Mouse (Mus musculus): Measurements from ENCODE around the gene Egfl7. TPM values are rescaled to one million over a fixed set of nuclear protein-coding genes. Genes with fewer than 3 reads are reported as not detected.

Gene Egfl7
- polyA plus RNA-seq, 1 experiment: 3.6 TPM

DNA sequence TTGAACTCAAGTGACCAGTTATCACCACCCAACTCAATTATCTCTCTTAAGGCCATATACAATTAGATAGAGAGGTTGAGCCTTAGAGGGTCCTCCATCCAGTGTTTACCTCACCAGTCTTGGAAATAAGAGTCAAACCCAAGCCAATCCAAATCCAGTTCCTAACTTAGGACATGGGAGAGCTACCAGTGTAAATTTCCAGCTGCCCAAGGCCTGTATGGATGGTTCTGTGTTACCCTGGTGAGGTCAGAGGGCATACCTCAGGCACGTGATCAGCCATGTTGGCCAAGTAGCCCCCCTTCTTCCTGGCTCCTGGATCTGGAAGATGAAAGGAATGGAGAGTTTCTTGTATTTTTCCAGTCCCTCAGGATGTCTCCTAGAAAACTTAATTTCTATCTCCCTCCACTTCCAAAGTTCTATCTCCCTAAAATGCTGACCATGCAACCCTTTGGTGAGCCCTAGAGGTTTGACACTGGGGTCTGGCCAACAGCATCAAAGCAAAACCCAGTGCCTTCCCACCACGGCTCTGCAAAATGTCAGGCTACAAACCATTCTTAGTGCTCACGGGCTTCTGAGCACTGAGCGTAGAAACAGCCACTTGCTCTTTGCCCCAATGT is 57.6 kb downstream of the Egfl7 start:
- H3K4me1 ChIP-seq (ENCODE audit: control insufficient read depth): peaks cover 40% of the 10 kb centered on the region
- no peaks in the 10 kb centered on the region for H3K9me3 ChIP-seq (ENCODE audit: control insufficient read depth, low read length)
- H3K27me3 ChIP-seq (ENCODE audit: control insufficient read depth): no peaks in the 10 kb centered on the region
- H3K4me3 ChIP-seq (replicated peaks): no peak overlapping the region
- H3K36me3 ChIP-seq (ENCODE audit: control insufficient read depth): peaks cover 45% of the 10 kb centered on the region
- TF ChIP-seq GATA1 (IDR thresholded peaks at IDR 0.05; ENCODE audit: low read length): no peak
- no peak for TF ChIP-seq TAL1 (IDR thresholded peaks at IDR 0.05; ENCODE audit: low read length)

DNA sequence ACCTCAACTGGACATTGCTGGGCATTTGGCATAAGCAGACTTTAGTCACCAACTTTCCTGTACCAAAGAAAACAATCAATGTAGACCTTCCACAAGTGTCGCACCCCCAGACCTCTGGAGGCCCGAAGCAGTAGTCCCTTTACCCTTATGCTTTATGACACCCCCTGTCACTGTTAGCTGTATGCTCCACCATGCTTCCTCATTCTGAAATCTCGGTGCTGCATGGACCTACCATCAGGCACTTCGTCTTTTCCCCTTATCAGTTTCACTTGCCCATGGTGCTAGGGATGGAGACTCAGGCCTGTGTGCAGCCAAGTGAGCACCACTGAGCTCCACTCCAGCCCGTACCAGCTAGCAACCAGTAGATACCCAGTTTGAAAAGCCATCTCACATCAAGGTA is 58.2 kb downstream of the Egfl7 start:
- Histone ChIP-seq H3K4me1 (ENCODE audit: control insufficient read depth) (peaks cover 40% of the 10 kb centered on the region), H3K27me3 (ENCODE audit: control insufficient read depth) (no peaks in the 10 kb centered on the region), H3K4me3 (replicated peaks) (peak overlapping the region; percentile 81), H3K9me3 (ENCODE audit: control insufficient read depth, low read length) (no peaks in the 10 kb centered on the region), H3K36me3 (ENCODE audit: control insufficient read depth) (peaks cover 45% of the 10 kb centered on the region)
- TF ChIP-seq TAL1 (IDR thresholded peaks at IDR 0.05; ENCODE audit: low read length) (no peak), GATA1 (IDR thresholded peaks at IDR 0.05; ENCODE audit: low read length) (no peak)

DNA sequence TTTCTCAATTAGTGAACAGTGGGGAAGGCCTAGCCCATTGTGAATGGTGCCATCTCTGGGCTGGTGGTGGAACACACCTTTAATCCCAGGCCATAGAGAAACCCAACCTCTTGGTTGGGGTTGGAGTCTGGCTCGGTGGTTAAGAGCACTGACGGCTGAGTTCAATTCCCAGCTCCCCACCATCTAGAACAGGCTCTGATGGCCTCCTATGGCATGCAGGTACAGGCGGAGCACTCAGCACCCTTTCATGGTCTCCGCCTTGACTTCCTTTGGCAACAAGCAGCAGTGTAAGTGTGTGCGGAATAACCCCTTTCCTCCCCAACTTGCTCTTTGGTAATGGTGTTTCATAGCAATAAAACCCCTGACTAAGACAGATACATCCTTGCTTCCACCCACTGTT is 58.8 kb downstream of the Egfl7 start:
- Histone ChIP-seq H3K4me1 (ENCODE audit: control insufficient read depth) (peaks cover 40% of the 10 kb centered on the region), H3K27me3 (ENCODE audit: control insufficient read depth) (no peaks in the 10 kb centered on the region), H3K4me3 (replicated peaks) (peak overlapping the region; percentile 81), H3K9me3 (ENCODE audit: control insufficient read depth, low read length) (no peaks in the 10 kb centered on the region), H3K36me3 (ENCODE audit: control insufficient read depth) (peaks cover 45% of the 10 kb centered on the region)
- TF ChIP-seq TAL1 (IDR thresholded peaks at IDR 0.05; ENCODE audit: low read length): no peak
- no peak for TF ChIP-seq GATA1 (IDR thresholded peaks at IDR 0.05; ENCODE audit: low read length)

DNA sequence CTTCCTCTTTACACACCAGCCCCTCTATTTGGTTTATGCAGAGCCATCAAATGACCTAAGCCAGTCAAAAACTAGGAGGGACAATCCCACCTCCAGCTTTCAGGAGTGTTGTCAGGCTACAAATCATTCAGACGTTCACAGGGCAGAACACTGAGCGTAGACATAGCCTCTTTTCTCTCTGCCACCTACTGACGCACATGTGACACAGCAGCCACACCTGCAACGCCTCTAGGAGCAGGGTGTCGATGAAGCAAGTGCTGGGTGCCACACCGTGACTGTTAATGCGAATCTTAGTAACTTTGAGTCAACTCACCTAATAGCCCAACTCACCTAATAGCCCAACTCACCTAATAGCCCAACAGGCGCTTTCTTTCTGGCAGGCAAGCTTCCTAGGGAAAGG is 59.3 kb downstream of the Egfl7 start:
- Histone ChIP-seq H3K27me3 (ENCODE audit: control insufficient read depth) (no peaks in the 10 kb centered on the region), H3K4me3 (replicated peaks) (peak overlapping the region; percentile 81), H3K9me3 (ENCODE audit: control insufficient read depth, low read length) (no peaks in the 10 kb centered on the region), H3K36me3 (ENCODE audit: control insufficient read depth) (peaks cover 45% of the 10 kb centered on the region), H3K4me1 (ENCODE audit: control insufficient read depth) (peaks cover 40% of the 10 kb centered on the region)
- no peak for TF ChIP-seq GATA1 (IDR thresholded peaks at IDR 0.05; ENCODE audit: low read length)
- TF ChIP-seq TAL1 (IDR thresholded peaks at IDR 0.05; ENCODE audit: low read length): no peak

DNA sequence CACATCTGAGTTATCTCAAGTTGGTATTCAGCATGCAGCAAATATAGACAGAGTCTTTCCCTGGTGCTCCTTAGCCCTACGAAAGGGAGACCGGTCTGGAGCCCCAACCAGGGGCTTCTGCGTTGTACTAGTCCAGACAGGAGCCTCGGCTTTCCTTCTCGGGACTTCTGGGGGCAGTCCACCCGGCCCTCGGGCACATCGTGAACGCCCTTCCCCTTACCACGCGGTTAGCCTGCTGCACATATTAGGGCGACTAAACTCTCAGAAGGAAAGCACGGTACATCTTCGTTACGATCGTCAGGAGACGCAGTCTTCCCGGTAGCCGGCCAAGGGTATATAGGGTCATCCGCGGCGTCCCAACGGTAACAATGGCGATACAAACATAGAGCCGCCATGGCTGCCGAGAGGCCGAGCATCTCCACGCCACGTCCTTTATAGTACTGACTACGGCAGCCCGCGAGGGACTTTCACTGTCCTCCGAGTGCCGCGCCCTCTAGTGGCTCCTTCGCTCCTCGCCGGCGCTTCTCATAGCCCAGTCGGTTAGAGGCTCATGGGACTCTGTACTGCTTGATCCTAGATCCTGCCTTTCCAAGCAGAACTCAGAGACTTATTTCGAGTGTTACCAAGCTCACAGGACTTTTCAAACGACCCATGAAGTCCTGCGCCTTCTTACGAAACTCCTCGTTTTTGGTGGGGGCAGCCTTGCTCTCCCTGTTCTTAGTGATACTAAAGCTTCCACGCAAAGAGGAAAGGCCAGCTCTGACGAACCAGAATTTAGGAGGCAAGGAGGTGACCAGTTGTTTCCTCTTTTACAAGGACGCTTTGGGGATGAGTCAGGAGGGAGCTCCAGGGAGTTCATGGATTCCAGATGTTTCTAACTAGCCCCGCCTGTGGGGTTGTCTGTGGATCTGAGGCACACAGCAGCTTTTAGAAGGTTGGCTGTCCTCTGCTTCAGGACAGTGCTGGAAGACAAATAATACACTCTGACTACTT is 60.3 kb downstream of the Egfl7 start:
- Histone ChIP-seq H3K9me3 (ENCODE audit: control insufficient read depth, low read length) (no peaks in the 10 kb centered on the region), H3K27me3 (ENCODE audit: control insufficient read depth) (no peaks in the 10 kb centered on the region), H3K4me1 (ENCODE audit: control insufficient read depth) (peaks cover 40% of the 10 kb centered on the region), H3K36me3 (ENCODE audit: control insufficient read depth) (peaks cover 37% of the 10 kb centered on the region), H3K4me3 (replicated peaks) (peak overlapping the region; percentile 81)
- TF ChIP-seq TAL1 (IDR thresholded peaks at IDR 0.05; ENCODE audit: low read length): no peak
- no peak for TF ChIP-seq GATA1 (IDR thresholded peaks at IDR 0.05; ENCODE audit: low read length)

DNA sequence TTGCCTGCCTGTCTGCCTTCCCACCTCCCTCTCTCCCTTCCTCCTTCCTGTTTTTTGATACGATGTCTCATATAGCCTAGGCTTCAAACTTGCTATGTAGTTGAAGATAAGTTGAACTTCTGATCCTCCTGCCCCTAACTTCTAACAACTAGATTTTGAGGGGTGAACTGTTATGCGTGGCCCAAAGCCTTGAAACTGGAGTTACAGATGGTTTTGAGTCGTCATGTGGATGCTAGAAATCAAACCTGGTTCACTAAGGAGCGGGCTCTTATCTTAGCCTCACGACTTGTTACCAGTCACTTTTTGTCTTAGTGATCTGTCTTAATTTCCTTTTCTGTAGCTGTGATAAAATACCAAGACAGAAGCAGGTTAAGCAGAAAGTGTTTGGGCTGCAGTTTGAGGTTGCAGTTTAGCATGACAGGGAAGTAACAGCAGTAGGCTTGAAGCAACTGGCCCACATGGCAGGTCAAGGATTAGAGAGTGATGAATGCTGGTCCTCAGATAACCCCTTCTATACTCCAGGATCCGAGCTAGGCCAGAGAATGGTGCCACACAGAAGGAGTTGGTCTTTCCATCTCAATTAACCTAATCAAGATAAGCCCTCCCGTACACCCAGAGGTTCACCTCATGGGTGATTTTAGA is 61.3 kb downstream of the Egfl7 start:
- Histone ChIP-seq H3K4me3 (replicated peaks) (no peak overlapping the region), H3K9me3 (ENCODE audit: control insufficient read depth, low read length) (no peaks in the 10 kb centered on the region), H3K4me1 (ENCODE audit: control insufficient read depth) (peaks cover 37% of the 10 kb centered on the region), H3K36me3 (ENCODE audit: control insufficient read depth) (peaks cover 27% of the 10 kb centered on the region), H3K27me3 (ENCODE audit: control insufficient read depth) (no peaks in the 10 kb centered on the region)
- TF ChIP-seq GATA1 (IDR thresholded peaks at IDR 0.05; ENCODE audit: low read length): no peak
- no peak for TF ChIP-seq TAL1 (IDR thresholded peaks at IDR 0.05; ENCODE audit: low read length)

Other genes with a start within 250 kb of the Egfl7 start
- gene Dnlz, start 227.9 kb upstream of the Egfl7 start, polyA plus RNA-seq (2012): 1.4 TPM in 2 replicates
- gene Card9, start 219.1 kb upstream of the Egfl7 start, polyA plus RNA-seq (2012): 0.20 and 0.22 TPM in 2 replicates
- 1.6 and 2.3 TPM in 2 replicates for gene Snapc4, start 199.4 kb upstream of the Egfl7 start, polyA plus RNA-seq (2012)
- gene Entr1, start 190.7 kb upstream of the Egfl7 start, polyA plus RNA-seq (2012): 4.4 and 5.4 TPM in 2 replicates
- gene Pmpca, start 190.7 kb upstream of the Egfl7 start, polyA plus RNA-seq (2012): 12.5 and 18.3 TPM in 2 replicates
- gene Inpp5e, start 170.8 kb upstream of the Egfl7 start, polyA plus RNA-seq (2012): 0.75 and 0.98 TPM in 2 replicates
- 0.67 and 1.1 TPM in 2 replicates for gene Sec16a, start 134.8 kb upstream of the Egfl7 start, polyA plus RNA-seq (2012)
- gene Notch1, start 63.4 kb upstream of the Egfl7 start, polyA plus RNA-seq (2012): 0.07 and 0.41 TPM in 2 replicates
- not detected in 2 replicates for gene Gm20532, start 6.6 kb downstream of the Egfl7 start, polyA plus RNA-seq (2012)
- 0.02 and 0.31 TPM in 2 replicates for gene Agpat2, start 24.4 kb downstream of the Egfl7 start, polyA plus RNA-seq (2012)
- not detected in 2 replicates for gene Fam69b, start 48.4 kb downstream of the Egfl7 start, polyA plus RNA-seq (2012)
- gene Lcn4, start 91.3 kb downstream of the Egfl7 start, polyA plus RNA-seq (2012): not detected in 2 replicates